Mouse (Mus musculus): ENCODE measurements around the gene Hs3st4. TPM values are rescaled to one million over a fixed set of nuclear protein-coding genes. Genes with fewer than 3 reads are reported as not detected.

Gene Hs3st4
- total and polyA plus RNA-seq, 2 experiments from 2014 or later = 17.3 to 31.8 TPM

DNA sequence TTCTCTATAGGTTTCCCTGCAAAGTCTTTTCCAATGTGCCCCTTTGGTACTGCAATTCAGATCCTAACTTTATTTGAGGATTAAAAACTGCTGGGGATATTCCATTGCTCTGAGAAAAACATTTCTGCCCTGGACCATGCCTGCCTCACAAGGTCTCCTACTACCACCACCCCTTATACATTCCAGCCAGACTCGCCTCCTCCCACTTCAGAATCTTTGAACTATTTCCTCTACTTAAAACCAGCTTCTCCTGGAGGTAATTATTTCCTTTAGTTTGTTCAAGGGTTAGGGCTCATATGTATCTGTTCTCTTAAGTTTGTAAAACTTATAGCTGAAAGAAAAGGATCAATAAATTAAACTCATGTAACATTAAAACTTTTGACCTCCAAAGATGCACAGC lies 389.6 kb downstream of the Hs3st4 start:
- Histone ChIP-seq H3K9ac (no peak overlapping the region), H3K27me3 (ENCODE audit: insufficient read depth, low read length) (no peaks in the 10 kb centered on the region), H3K36me3 (ENCODE audit: insufficient read depth) (no peaks in the 10 kb centered on the region), H3K4me2 (ENCODE audit: low read depth) (no peak overlapping the region), H3K9me3 (ENCODE audit: low read length) (no peaks in the 10 kb centered on the region), H3K4me1 (ENCODE audit: insufficient read depth) (no peaks in the 10 kb centered on the region), H3K4me3 (ENCODE audit: low read depth, low read length) (no peak overlapping the region), H3K27ac (ENCODE audit: low read depth, low read length) (no peak overlapping the region)
- no peak for TF ChIP-seq CTCF (IDR thresholded peaks at IDR 0.05; ENCODE audit: low read depth)
- ATAC-seq (no peak), DNase-seq (no peak)
- 82% methylated on average over 1 of the region's 1 CpGs for WGBS

DNA sequence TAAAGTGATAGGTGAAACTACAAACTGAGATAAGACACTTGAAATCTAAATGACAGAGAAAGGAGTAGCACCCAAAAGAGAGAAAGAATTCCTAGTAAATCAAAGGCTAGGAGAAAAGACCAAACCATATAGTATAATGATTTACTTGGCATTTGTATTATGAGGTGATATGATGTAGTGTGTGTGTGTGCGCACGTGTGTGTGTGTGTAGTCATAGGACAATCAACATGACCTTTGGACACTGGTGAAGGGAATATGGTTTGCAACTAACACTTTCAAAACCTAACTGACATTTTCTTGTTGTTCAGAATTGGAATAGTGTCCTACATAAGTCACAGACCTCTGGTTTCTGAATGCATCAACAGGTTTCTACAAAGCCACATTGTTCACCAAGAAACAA lies 390.0 kb downstream of the Hs3st4 start:
- no peaks in the 10 kb centered on the region for H3K27me3 ChIP-seq (ENCODE audit: insufficient read depth, low read length)
- ATAC-seq = no peak
- H3K27ac ChIP-seq (ENCODE audit: low read depth, low read length) = no peak overlapping the region
- WGBS = 88% methylated on average over 2 of the region's 2 CpGs
- no peak overlapping the region for H3K4me2 ChIP-seq (ENCODE audit: low read depth)
- H3K9ac ChIP-seq = no peak overlapping the region
- no peaks in the 10 kb centered on the region for H3K36me3 ChIP-seq (ENCODE audit: insufficient read depth)
- H3K4me3 ChIP-seq (ENCODE audit: low read depth, low read length) = no peak overlapping the region
- H3K4me1 ChIP-seq (ENCODE audit: insufficient read depth) = no peaks in the 10 kb centered on the region
- no peak for DNase-seq
- TF ChIP-seq CTCF (IDR thresholded peaks at IDR 0.05; ENCODE audit: low read depth) = no peak
- H3K9me3 ChIP-seq (ENCODE audit: low read length) = no peaks in the 10 kb centered on the region

- H3K4me2 ChIP-seq (ENCODE audit: low read depth) = no peak overlapping the region
- DNase-seq (peak; percentile 35), ATAC-seq (no peak)
- H3K9me3 ChIP-seq (ENCODE audit: low read length) = no peaks in the 10 kb centered on the region
- H3K4me3 ChIP-seq (ENCODE audit: low read depth, low read length) = no peak overlapping the region
- no peaks in the 10 kb centered on the region for H3K4me1 ChIP-seq (ENCODE audit: insufficient read depth)
- H3K36me3 ChIP-seq (ENCODE audit: insufficient read depth) = no peaks in the 10 kb centered on the region
- peak; percentile 60 for TF ChIP-seq CTCF (IDR thresholded peaks at IDR 0.05; ENCODE audit: low read depth)
- no peak overlapping the region for H3K9ac ChIP-seq
- no peaks in the 10 kb centered on the region for H3K27me3 ChIP-seq (ENCODE audit: insufficient read depth, low read length)
- H3K27ac ChIP-seq (ENCODE audit: low read depth, low read length) = no peak overlapping the region
- 18% methylated on average over 4 of the region's 4 CpGs for WGBS
Observed at GRCm38 (mm10) chr7:124383489-124383888, 400.8 kb downstream of the Hs3st4 start.

DNA sequence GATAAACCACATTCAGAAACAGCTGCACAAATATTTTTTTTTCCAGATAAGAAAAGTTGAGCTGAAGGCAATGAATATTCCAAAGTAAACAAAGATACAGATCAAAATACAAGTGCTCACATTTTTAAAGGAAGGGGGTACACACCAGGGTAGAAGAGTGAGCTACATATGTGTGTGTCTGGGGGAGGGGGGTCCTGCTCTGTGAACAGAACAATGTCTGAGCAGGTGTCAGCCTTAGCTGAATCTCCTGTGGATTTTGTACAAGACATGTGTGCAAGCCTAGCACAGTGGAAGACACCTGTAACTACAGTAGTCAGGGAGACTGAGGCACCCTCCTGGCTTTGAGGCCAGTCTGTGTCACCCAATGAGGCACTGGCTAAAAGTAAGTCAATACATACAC lies 416.5 kb downstream of the Hs3st4 start:
- Histone ChIP-seq H3K9me3 (ENCODE audit: low read length) (no peaks in the 10 kb centered on the region), H3K4me1 (ENCODE audit: insufficient read depth) (no peaks in the 10 kb centered on the region), H3K27ac (ENCODE audit: low read depth, low read length) (no peak overlapping the region), H3K4me2 (ENCODE audit: low read depth) (no peak overlapping the region), H3K27me3 (ENCODE audit: insufficient read depth, low read length) (no peaks in the 10 kb centered on the region), H3K9ac (no peak overlapping the region), H3K36me3 (ENCODE audit: insufficient read depth) (no peaks in the 10 kb centered on the region), H3K4me3 (ENCODE audit: low read depth, low read length) (no peak overlapping the region)
- DNase-seq = no peak
- no peak for TF ChIP-seq CTCF (IDR thresholded peaks at IDR 0.05; ENCODE audit: low read depth)
- ATAC-seq = no peak

- Histone ChIP-seq H3K4me2 (ENCODE audit: low read depth) (no peak overlapping the region), H3K9me3 (ENCODE audit: low read length) (no peaks in the 10 kb centered on the region), H3K4me3 (ENCODE audit: low read depth, low read length) (no peak overlapping the region), H3K36me3 (ENCODE audit: insufficient read depth) (no peaks in the 10 kb centered on the region), H3K4me1 (ENCODE audit: insufficient read depth) (no peaks in the 10 kb centered on the region), H3K9ac (no peak overlapping the region), H3K27ac (ENCODE audit: low read depth, low read length) (no peak overlapping the region), H3K27me3 (ENCODE audit: insufficient read depth, low read length) (no peaks in the 10 kb centered on the region)
- DNase-seq (no peak), ATAC-seq (no peak)
- no peak for TF ChIP-seq CTCF (IDR thresholded peaks at IDR 0.05; ENCODE audit: low read depth)
Observed at GRCm38 (mm10) chr7:124426951-124427350, 444.3 kb downstream of the Hs3st4 start.
